Mouse (Mus musculus) MEL (cell line): ENCODE results near the gene Etfbkmt. TPM values are rescaled to one million over a fixed set of nuclear protein-coding genes. Genes with fewer than 3 reads are reported as not detected.

Experiments
- DNase-seq: peaks from one replicate; pipeline ENCODE4 v3.0.0; 2011; ENCODE audit warnings: low read depth, low spot score
- H3K27ac ChIP-seq: 2 replicates; pipeline ENCODE4 v1.5.1; 2012; ENCODE audit warnings: low read depth, mild to moderate bottlenecking, control low read depth, low read length, moderate library complexity; ENCODE audit not compliant: control insufficient read depth
- H3K27me3 ChIP-seq, 2 experiments: fragments of 150-350 bp in 1 of 2; sonication (generic) in 1 of 2; 2 replicates each; pipeline ENCODE4 v1.6.1; 2012; ENCODE audit warnings: low read length in 2 of 2, mild to moderate bottlenecking in 2 of 2, improper control_type of control experiment in 1 of 2, moderate library complexity in 1 of 2; ENCODE audit not compliant: insufficient read depth in 2 of 2, control insufficient read depth in 1 of 2
- H3K36me3 ChIP-seq, 2 experiments: 2 replicates each; pipeline ENCODE4 v1.6.1; 2012 to 2014; ENCODE audit warnings: low read length in 2 of 2, improper control_type of control experiment in 1 of 2, inconsistent platforms in 1 of 2, mild to moderate bottlenecking in 1 of 2; ENCODE audit not compliant: insufficient read depth in 2 of 2, control insufficient read depth in 1 of 2
- H3K4me1 ChIP-seq, 2 experiments: fragments of 150-350 bp in 1 of 2; sonication (generic) in 1 of 2; 2 replicates each; pipeline ENCODE4 v1.6.1; 2012; ENCODE audit warnings: low read length in 2 of 2, improper control_type of control experiment in 1 of 2, mild to moderate bottlenecking in 1 of 2; ENCODE audit not compliant: insufficient read depth in 2 of 2, control insufficient read depth in 1 of 2
- H3K4me3 ChIP-seq, 2 experiments: fragments of 150-350 bp in 1 of 2; sonication (generic) in 1 of 2; 2 replicates each; pipeline ENCODE4 v1.5.1; 2012; ENCODE audit warnings: low read depth in 2 of 2, low read length in 2 of 2, mild to moderate bottlenecking in 2 of 2, moderate library complexity in 2 of 2, control low read depth in 1 of 2, improper control_type of control experiment in 1 of 2; ENCODE audit not compliant: control insufficient read depth in 1 of 2, insufficient read depth in 1 of 2
- H3K79me2 ChIP-seq: 2 replicates; pipeline ENCODE4 v1.6.1; 2012; ENCODE audit warnings: mild to moderate bottlenecking, low read length, moderate library complexity; ENCODE audit not compliant: control insufficient read depth, poor library complexity, insufficient read depth
- H3K9ac ChIP-seq: 2 replicates; pipeline ENCODE4 v1.6.1; 2012; ENCODE audit warnings: low read depth, mild to moderate bottlenecking, control low read depth, low read length, moderate library complexity; ENCODE audit not compliant: control insufficient read depth, poor library complexity, severe bottlenecking
- H3K9me3 ChIP-seq: fragments of 150-350 bp; sonication (generic); replicated peaks from 2 replicates; pipeline ENCODE4 v1.6.1; 2012; ENCODE audit warnings: mild to moderate bottlenecking, low read length, improper control_type of control experiment, moderate library complexity; ENCODE audit not compliant: insufficient read depth
- BHLHE40 ChIP-seq: IDR thresholded peaks from 2 replicates; pipeline ENCODE4 v1.6.1; 2012; ENCODE audit warnings: low read depth, mild to moderate bottlenecking, inconsistent platforms, low read length, improper control_type of control experiment, borderline replicate concordance
- CHD1 ChIP-seq: IDR thresholded peaks from 2 replicates; pipeline ENCODE4 v1.6.1; 2012; ENCODE audit warnings: low read depth, mild to moderate bottlenecking, inconsistent platforms, low read length, improper control_type of control experiment
- CHD2 ChIP-seq: IDR thresholded peaks from 2 replicates; pipeline ENCODE4 v1.6.1; 2011; ENCODE audit warnings: low read length, improper control_type of control experiment
- CTCF ChIP-seq, 3 experiments: IDR thresholded peaks in 2 of 3; conservative IDR thresholded peaks in 1 of 3; 2 replicates each; pipeline ENCODE4 v1.5.1; 2011 to 2012; ENCODE audit warnings: low read length in 3 of 3, low read depth in 2 of 3, mild to moderate bottlenecking in 2 of 3, improper control_type of control experiment in 1 of 3, inconsistent platforms in 1 of 3, mixed read lengths in 1 of 3, moderate library complexity in 1 of 3; ENCODE audit not compliant: control insufficient read depth in 1 of 3, insufficient read depth in 1 of 3, poor library complexity in 1 of 3, severe bottlenecking in 1 of 3
- ELF1 ChIP-seq: IDR thresholded peaks from 2 replicates; pipeline ENCODE4 v1.6.1; 2014; ENCODE audit warnings: low read depth, mild to moderate bottlenecking, inconsistent platforms, low read length, improper control_type of control experiment, moderate library complexity
- EP300 ChIP-seq, 2 experiments: IDR thresholded peaks; 2 replicates each; pipeline ENCODE4 v1.6.1; 2011; ENCODE audit warnings: improper control_type of control experiment in 2 of 2, low read length in 2 of 2, low read depth in 1 of 2, mild to moderate bottlenecking in 1 of 2
- JUND ChIP-seq: IDR thresholded peaks from 2 replicates; pipeline ENCODE4 v1.6.1; 2011; ENCODE audit warnings: low read depth, mild to moderate bottlenecking, improper control_type of control experiment, low read length
- KAT2A ChIP-seq: conservative IDR thresholded peaks from 2 replicates; pipeline ENCODE4 v1.6.1; 2012; ENCODE audit warnings: low read depth, low read length, improper control_type of control experiment, inconsistent platforms
- MAX ChIP-seq: IDR thresholded peaks from 2 replicates; pipeline ENCODE4 v1.6.1; 2011; ENCODE audit warnings: low read length, improper control_type of control experiment
- MEF2A ChIP-seq: IDR thresholded peaks from 2 replicates; pipeline ENCODE4 v1.6.1; 2014; ENCODE audit warnings: low read depth, mild to moderate bottlenecking, inconsistent platforms, low read length, improper control_type of control experiment; ENCODE audit not compliant: poor library complexity, insufficient replicate concordance, severe bottlenecking; ENCODE audit errors: extremely low read depth
- MYB ChIP-seq: IDR thresholded peaks from 2 replicates; pipeline ENCODE4 v1.6.1; 2011; ENCODE audit warnings: mild to moderate bottlenecking, low read depth, low read length, improper control_type of control experiment
- NELFE ChIP-seq: IDR thresholded peaks from 2 replicates; pipeline ENCODE4 v1.6.1; 2011; ENCODE audit warnings: low read depth, low read length, improper control_type of control experiment
- NRF1 ChIP-seq: IDR thresholded peaks from 2 replicates; pipeline ENCODE4 v1.6.1; 2014; ENCODE audit warnings: low read depth, mild to moderate bottlenecking, inconsistent platforms, low read length, improper control_type of control experiment, moderate library complexity; ENCODE audit not compliant: poor library complexity, insufficient read depth, severe bottlenecking
- POLR2A ChIP-seq, 2 experiments: IDR thresholded peaks; 2 replicates each; pipeline ENCODE4 v1.6.1; 2011 to 2012; ENCODE audit warnings: low read length in 2 of 2, mild to moderate bottlenecking in 2 of 2, control low read depth in 1 of 2, improper control_type of control experiment in 1 of 2, low read depth in 1 of 2, moderate library complexity in 1 of 2; ENCODE audit not compliant: control insufficient read depth in 1 of 2, insufficient read depth in 1 of 2, poor library complexity in 1 of 2
- POLR2AphosphoS2 ChIP-seq: IDR thresholded peaks from 2 replicates; pipeline ENCODE4 v1.6.1; 2011; ENCODE audit warnings: low read length, improper control_type of control experiment
- POLR2AphosphoS5 ChIP-seq: IDR thresholded peaks from 2 replicates; pipeline ENCODE4 v1.6.1; 2012; ENCODE audit warnings: low read depth, borderline replicate concordance, mild to moderate bottlenecking, inconsistent platforms, low read length, moderate library complexity, mixed read lengths
- RCOR1 ChIP-seq: IDR thresholded peaks from 2 replicates; pipeline ENCODE4 v1.6.1; 2012; ENCODE audit warnings: low read depth, mild to moderate bottlenecking, inconsistent platforms, low read length, improper control_type of control experiment
- SIN3A ChIP-seq: IDR thresholded peaks from 2 replicates; pipeline ENCODE4 v1.6.1; 2012; ENCODE audit warnings: low read length, improper control_type of control experiment, inconsistent platforms
- TCF12 ChIP-seq: IDR thresholded peaks from 2 replicates; pipeline ENCODE4 v1.6.1; 2014; ENCODE audit warnings: low read depth, mild to moderate bottlenecking, inconsistent platforms, low read length, improper control_type of control experiment, moderate library complexity
- USF1 ChIP-seq: IDR thresholded peaks from 2 replicates; pipeline ENCODE4 v1.6.1; 2014; ENCODE audit warnings: low read depth, mild to moderate bottlenecking, inconsistent platforms, low read length, improper control_type of control experiment, moderate library complexity
- USF2 ChIP-seq, 2 experiments: IDR thresholded peaks; 2 replicates each; pipeline ENCODE4 v1.6.1; 2011 to 2012; ENCODE audit warnings: improper control_type of control experiment in 2 of 2, low read length in 2 of 2, borderline replicate concordance in 1 of 2, inconsistent platforms in 1 of 2, low read depth in 1 of 2, mild to moderate bottlenecking in 1 of 2; ENCODE audit not compliant: insufficient read depth in 1 of 2
- ZKSCAN1 ChIP-seq: IDR thresholded peaks from 2 replicates; pipeline ENCODE4 v1.6.1; 2012; ENCODE audit warnings: low read depth, mild to moderate bottlenecking, inconsistent platforms, low read length, improper control_type of control experiment, moderate library complexity
- ZMIZ1 ChIP-seq: IDR thresholded peaks from 2 replicates; pipeline ENCODE4 v1.6.1; 2012; ENCODE audit warnings: low read depth, mild to moderate bottlenecking, inconsistent platforms, low read length, improper control_type of control experiment, moderate library complexity
- polyA plus RNA-seq, 2 experiments: library from polyadenylated mRNA; stranded (reverse) in 1 of 2; unstranded in 1 of 2; fragments of >175 nt in 1 of 2; fragments of >200 nt in 1 of 2; gene quantifications; 2 replicates each; pipeline versions ENCODE4 v1.2.1 to v1.2.4; 2012; ENCODE audit warnings: low replicate concordance in 2 of 2, low read depth in 1 of 2; ENCODE audit not compliant: insufficient read length in 2 of 2, insufficient read depth in 1 of 2, missing spikeins in 1 of 2
- total RNA-seq: library from RNA; depleted of rRNA; stranded (reverse); fragments of 300-350 nt; gene quantifications from 2 replicates; pipeline ENCODE4 v1.2.3, GENCODE M21; 2012

Gene Etfbkmt
- total and polyA plus RNA-seq, 3 experiments, result 3.4 to 5.7 TPM; not detected in 1

DNA sequence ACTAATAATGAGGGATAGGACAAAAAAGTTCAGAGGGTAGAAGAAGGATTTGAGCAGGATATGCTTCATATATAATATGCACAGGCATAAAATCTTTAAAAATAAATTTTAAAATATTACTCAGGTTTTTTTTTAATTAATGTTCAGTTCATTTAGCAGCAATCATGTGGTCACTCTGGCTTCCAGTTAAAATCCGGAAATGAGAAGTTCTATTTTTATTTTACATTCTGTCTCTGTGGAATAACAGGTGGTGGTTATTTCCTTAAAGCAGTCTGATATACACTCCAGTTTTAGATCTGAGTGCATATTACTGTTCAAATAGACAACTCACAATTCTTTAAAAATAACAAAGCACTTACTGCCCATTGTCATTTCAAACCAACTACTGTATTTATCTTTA is 45.1 kb upstream of the Etfbkmt start:
- DNase-seq, result no peak

DNA sequence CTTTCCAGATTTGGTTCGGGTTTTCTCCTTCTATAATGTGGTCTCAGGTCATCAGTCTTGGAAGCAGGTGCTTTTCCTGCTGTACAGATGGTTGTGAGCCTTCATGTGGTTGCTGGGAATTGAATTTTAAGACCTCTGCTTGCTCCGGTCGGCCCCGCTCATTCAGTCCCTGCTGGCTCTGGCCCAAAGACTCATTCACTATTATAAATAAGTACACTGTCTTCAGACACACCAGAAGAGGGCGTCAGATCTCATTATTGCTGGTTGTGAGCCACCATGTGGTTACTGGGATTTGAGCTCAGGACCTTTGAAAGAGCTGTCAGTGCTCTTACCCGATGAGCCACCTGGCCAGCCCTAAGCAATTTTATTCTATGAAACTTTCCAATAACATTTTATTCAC is 44.3 kb upstream of the Etfbkmt start:
- no peak for DNase-seq
- Histone ChIP-seq H3K4me1 (no peaks in the 10 kb centered on the region), H3K27ac (no peak overlapping the region), H3K9me3 (no peaks in the 10 kb centered on the region), H3K9ac (no peak overlapping the region), H3K79me2 (no peaks in the 10 kb centered on the region), H3K36me3 (no peaks in the 10 kb centered on the region; a peak in 1 of 4 replicates), H3K27me3 (no peaks in the 10 kb centered on the region; a peak in 1 of 4 replicates)
- no peak for TF ChIP-seq POLR2AphosphoS2
- no peak for TF ChIP-seq USF2 (IDR thresholded peaks at IDR 0.05; ENCODE audit: borderline replicate concordance in 1 of 2, insufficient read depth in 1 of 2, low read depth in 1 of 2, low read length in 2 of 2)
- TF ChIP-seq NRF1, result no peak
- TF ChIP-seq MEF2A, result no peak
- TF ChIP-seq CTCF (IDR thresholded peaks at IDR 0.05 in 2 of 3, conservative IDR thresholded peaks at IDR 0.05 in 1 of 3; ENCODE audit: control insufficient read depth in 1 of 3, insufficient read depth in 1 of 3, low read depth in 2 of 3, low read length in 3 of 3, poor library complexity in 1 of 3, severe bottlenecking in 1 of 3), result no peak; a peak in 1 of 6 replicates
- TF ChIP-seq, all 39 proteins: peak for 0
- no peak overlapping the region for H3K4me3 ChIP-seq

More for the DNA sequence above, 45.1 kb upstream of the Etfbkmt start:
- Histone ChIP-seq H3K9me3 (no peaks in the 10 kb centered on the region), H3K27me3 (no peaks in the 10 kb centered on the region; a peak in 1 of 4 replicates), H3K36me3 (no peaks in the 10 kb centered on the region; a peak in 1 of 4 replicates), H3K79me2 (no peaks in the 10 kb centered on the region)
- no peak for TF ChIP-seq MAX
- no peak for TF ChIP-seq ZMIZ1
- TF ChIP-seq JUND, result no peak
- TF ChIP-seq ZKSCAN1, result no peak
- TF ChIP-seq NRF1, result no peak
- TF ChIP-seq CHD1, result no peak
- no peak for TF ChIP-seq MYB
- no peak for TF ChIP-seq ELF1
- TF ChIP-seq CHD2, result no peak
- TF ChIP-seq RCOR1, result no peak
- no peak for TF ChIP-seq POLR2AphosphoS5
- TF ChIP-seq POLR2A (IDR thresholded peaks at IDR 0.05; ENCODE audit: control insufficient read depth in 1 of 2, insufficient read depth in 1 of 2, low read depth in 1 of 2, low read length in 2 of 2, poor library complexity in 1 of 2), result no peak
- no peak for TF ChIP-seq SIN3A
- no peak for TF ChIP-seq TCF12
- no peak for TF ChIP-seq BHLHE40
- TF ChIP-seq EP300 (IDR thresholded peaks at IDR 0.05; ENCODE audit: low read depth in 1 of 2, low read length in 2 of 2), result no peak
- TF ChIP-seq USF1, result no peak
- TF ChIP-seq KAT2A, result no peak
- no peak for TF ChIP-seq MEF2A
- no peak for TF ChIP-seq NELFE
- TF ChIP-seq, all 39 proteins: peak for 0
- Histone ChIP-seq H3K4me3 (no peak overlapping the region), H3K27ac (no peak overlapping the region), H3K9ac (no peak overlapping the region), H3K4me1 (no peaks in the 10 kb centered on the region)
